Mouse (Mus musculus) frontal cortex, postnatal 14 days (tissue): Measurements from ENCODE around the gene Zfp280c.

Source experiments
- DNase-seq, 2 experiments: peaks; one replicate each; pipeline ENCODE4 v3.0.0; 2022; ENCODE audit warnings: low spot score in 2 of 2

Zfp280c gene

DNA sequence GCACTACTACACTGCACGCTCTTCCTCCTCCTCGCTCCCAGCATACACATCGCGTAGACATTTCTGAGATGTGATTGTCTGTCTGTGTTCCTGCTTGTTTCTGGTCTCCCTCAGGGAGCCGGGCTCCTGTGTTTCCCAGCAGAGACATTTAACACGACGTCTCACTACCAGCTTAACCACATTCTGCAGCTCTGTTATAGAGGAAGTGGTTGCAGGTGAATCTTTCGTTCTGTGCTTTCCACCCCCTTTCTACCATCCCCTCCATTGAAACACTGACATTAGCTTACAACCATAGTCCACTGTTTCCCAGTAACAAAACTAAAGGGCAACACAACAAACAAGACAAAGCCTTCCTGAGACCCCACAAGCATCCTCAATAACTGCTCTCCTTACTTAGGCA, 100.5 kb downstream of the Zfp280c start:
- no peak for DNase-seq
